Mouse (Mus musculus): Measurements from ENCODE around the gene Notch1. TPM values are rescaled to one million over a fixed set of nuclear protein-coding genes. Genes with fewer than 3 reads are reported as not detected.

Gene Notch1
- polyA plus RNA-seq, 1 experiment from 2014 or later: 14.1 TPM

Small RNAs within 50 kb of the gene (microRNA-seq; reads per million reads assigned to microRNA genes)
- gene Mir6996: 1.2 reads per million

Other genes with a start within 250 kb of the Notch1 start
- 0.58 and 0.82 TPM in 2 replicates for gene Ccdc187, start 222.1 kb downstream of the Notch1 start, polyA plus RNA-seq (2015; fragmentation: Nextera tagmentation; extraction: Ambion mirVana)
- 28.8 and 33.0 TPM in 2 replicates for gene Gpsm1, start 201.1 kb downstream of the Notch1 start, polyA plus RNA-seq (2015; fragmentation: Nextera tagmentation; extraction: Ambion mirVana)
- gene Dnlz, start 164.6 kb downstream of the Notch1 start, polyA plus RNA-seq (2015; fragmentation: Nextera tagmentation; extraction: Ambion mirVana): 20.5 and 23.8 TPM in 2 replicates
- 1.1 and 1.5 TPM in 2 replicates for gene Card9, start 155.7 kb downstream of the Notch1 start, polyA plus RNA-seq (2015; fragmentation: Nextera tagmentation; extraction: Ambion mirVana)
- 25.8 and 26.1 TPM in 2 replicates for gene Snapc4, start 136.0 kb downstream of the Notch1 start, polyA plus RNA-seq (2015; fragmentation: Nextera tagmentation; extraction: Ambion mirVana)
- gene Entr1, start 127.3 kb downstream of the Notch1 start, polyA plus RNA-seq (2015; fragmentation: Nextera tagmentation; extraction: Ambion mirVana): 98.7 and 105 TPM in 2 replicates
- gene Pmpca, start 127.3 kb downstream of the Notch1 start, polyA plus RNA-seq (2015; fragmentation: Nextera tagmentation; extraction: Ambion mirVana): 97.0 and 104 TPM in 2 replicates
- 15.2 and 15.9 TPM in 2 replicates for gene Inpp5e, start 107.5 kb downstream of the Notch1 start, polyA plus RNA-seq (2015; fragmentation: Nextera tagmentation; extraction: Ambion mirVana)
- gene Sec16a, start 71.4 kb downstream of the Notch1 start, polyA plus RNA-seq (2015; fragmentation: Nextera tagmentation; extraction: Ambion mirVana): 28.2 and 31.5 TPM in 2 replicates
- gene Egfl7, start 63.4 kb upstream of the Notch1 start, polyA plus RNA-seq (2015; fragmentation: Nextera tagmentation; extraction: Ambion mirVana): 116 and 120 TPM in 2 replicates
- not detected in 2 replicates for gene Gm20532, start 70.0 kb upstream of the Notch1 start, polyA plus RNA-seq (2015; fragmentation: Nextera tagmentation; extraction: Ambion mirVana)
- gene Agpat2, start 87.8 kb upstream of the Notch1 start, polyA plus RNA-seq (2015; fragmentation: Nextera tagmentation; extraction: Ambion mirVana): 66.8 and 72.1 TPM in 2 replicates
- 23.2 and 27.3 TPM in 2 replicates for gene Fam69b, start 111.8 kb upstream of the Notch1 start, polyA plus RNA-seq (2015; fragmentation: Nextera tagmentation; extraction: Ambion mirVana)
- gene Lcn4, start 154.6 kb upstream of the Notch1 start, polyA plus RNA-seq (2015; fragmentation: Nextera tagmentation; extraction: Ambion mirVana): not detected in 2 replicates